Mouse (Mus musculus): ENCODE measurements around the gene Aldh16a1. TPM values are rescaled to one million over a fixed set of nuclear protein-coding genes. Genes with fewer than 3 reads are reported as not detected.
"Not testable (repeated sequence)": the region's sequence is repeated elsewhere in the genome, so short reads cannot be mapped to it uniquely, and the experiment has no call there.

Aldh16a1 gene
- polyA plus RNA-seq, 1 experiment from 2014 or later, result 30.3 TPM

DNA sequence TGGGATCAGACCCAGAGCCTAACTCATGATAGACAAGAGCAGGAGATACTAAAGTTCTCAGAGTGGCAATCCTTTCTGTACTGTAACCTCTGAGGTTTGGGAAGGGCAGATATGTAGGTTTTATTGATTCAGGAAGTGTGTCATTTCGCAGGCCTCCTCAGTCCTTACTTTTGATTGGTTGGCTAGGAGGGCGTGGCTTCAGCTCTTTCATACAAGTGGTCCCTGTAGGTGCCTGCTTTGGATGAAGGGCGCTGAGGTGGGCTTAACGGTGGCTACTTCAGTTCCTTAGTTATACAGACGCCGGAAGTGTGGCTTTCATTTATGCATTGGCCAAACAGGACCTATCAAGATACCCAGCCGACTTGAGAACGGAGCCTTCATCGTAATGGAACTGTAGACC, 1.2 kb upstream of the Aldh16a1 start:
- Histone ChIP-seq H3K4me3 (replicated peaks) (no peak overlapping the region), H3K9me3 (replicated peaks) (no peaks in the 10 kb centered on the region), H3K9ac (no peak overlapping the region; the same call in 1 of the 2 replicates), H3K4me1 (replicated peaks) (peaks cover 28% of the 10 kb centered on the region), H3K27me3 (no peaks in the 10 kb centered on the region), H3K36me3 (peaks cover 22% of the 10 kb centered on the region), H3K27ac (peak overlapping the region; percentile 84; the same call in 1 of the 2 replicates), H3K4me2 (no peak overlapping the region)
- ATAC-seq (ENCODE audit: low read depth) (no peak), DNase-seq (no peak)
- 74% methylated on average over 9 of the region's 9 CpGs for WGBS (ENCODE audit: insufficient replicate concordance)

DNA sequence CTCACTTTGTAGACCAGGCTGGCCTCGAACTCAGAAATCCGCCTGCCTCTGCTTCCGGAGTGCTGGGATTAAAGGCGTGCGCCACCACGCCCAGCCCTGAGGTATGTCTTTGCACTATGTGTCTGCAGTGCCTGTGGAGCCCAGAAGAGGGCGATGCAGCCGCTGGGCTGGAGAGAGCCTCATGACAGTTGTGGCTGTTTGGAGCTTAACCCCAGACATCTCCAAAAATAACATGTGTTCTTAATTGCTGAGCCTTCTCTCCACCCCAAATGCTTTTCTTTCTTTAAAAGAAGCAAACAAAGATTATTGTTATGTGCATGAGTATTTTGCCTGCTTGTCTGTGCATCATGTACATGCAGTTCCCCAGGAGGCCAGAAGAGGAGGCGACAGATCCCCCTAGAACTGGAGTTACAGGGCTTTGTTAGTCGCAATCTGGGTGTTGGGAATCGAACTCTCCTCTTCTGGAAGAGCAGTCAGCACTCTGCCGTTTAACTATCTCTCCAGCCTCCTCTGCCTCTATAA, 670 bp upstream of the Aldh16a1 start:
- WGBS (ENCODE audit: insufficient replicate concordance), result 63% methylated on average over 12 of the region's 12 CpGs
- Histone ChIP-seq H3K4me1 (replicated peaks) (peaks cover 33% of the 10 kb centered on the region), H3K27me3 (no peaks in the 10 kb centered on the region), H3K4me3 (replicated peaks) (peak overlapping the region; percentile 70), H3K9ac (peak overlapping the region; percentile 82; the same call in 1 of the 2 replicates), H3K9me3 (replicated peaks) (no peaks in the 10 kb centered on the region), H3K4me2 (peak overlapping the region; percentile 85), H3K27ac (peak overlapping the region; percentile 84), H3K36me3 (peaks cover 17% of the 10 kb centered on the region)
- DNase-seq, result peak; percentile 67
- ATAC-seq (ENCODE audit: low read depth), result peak; percentile 6

DNA sequence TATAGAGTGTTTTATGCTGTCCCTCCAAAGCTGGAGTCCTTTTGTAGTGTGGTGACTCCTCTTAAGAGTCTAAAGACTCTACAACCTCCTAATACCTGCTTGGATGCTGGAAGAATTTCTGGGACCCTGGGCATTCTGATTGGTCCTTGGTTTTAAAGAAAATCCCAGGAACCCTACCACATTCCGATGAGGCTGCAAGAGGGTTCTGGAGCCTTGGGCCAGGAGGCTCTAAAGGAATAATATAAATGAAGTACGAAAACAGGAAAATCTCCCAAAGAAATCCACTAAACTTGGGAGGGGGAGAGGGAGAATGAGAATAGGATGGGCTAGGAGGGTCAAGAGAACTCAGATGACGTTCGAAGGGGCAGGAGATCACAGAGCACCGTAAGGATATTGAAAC, 798 bp downstream of the Aldh16a1 start:
- Histone ChIP-seq H3K27ac (peak overlapping the region; percentile 84), H3K9me3 (replicated peaks) (no peaks in the 10 kb centered on the region), H3K9ac (peak overlapping the region; percentile 82), H3K4me1 (replicated peaks) (peaks cover 40% of the 10 kb centered on the region), H3K4me2 (peak overlapping the region; percentile 85), H3K4me3 (replicated peaks) (peak overlapping the region; percentile 70), H3K27me3 (no peaks in the 10 kb centered on the region), H3K36me3 (peaks cover 7% of the 10 kb centered on the region)
- no peak for ATAC-seq (ENCODE audit: low read depth)
- WGBS (ENCODE audit: insufficient replicate concordance), result 4% methylated on average over 5 of the region's 5 CpGs
- DNase-seq, result no peak

DNA sequence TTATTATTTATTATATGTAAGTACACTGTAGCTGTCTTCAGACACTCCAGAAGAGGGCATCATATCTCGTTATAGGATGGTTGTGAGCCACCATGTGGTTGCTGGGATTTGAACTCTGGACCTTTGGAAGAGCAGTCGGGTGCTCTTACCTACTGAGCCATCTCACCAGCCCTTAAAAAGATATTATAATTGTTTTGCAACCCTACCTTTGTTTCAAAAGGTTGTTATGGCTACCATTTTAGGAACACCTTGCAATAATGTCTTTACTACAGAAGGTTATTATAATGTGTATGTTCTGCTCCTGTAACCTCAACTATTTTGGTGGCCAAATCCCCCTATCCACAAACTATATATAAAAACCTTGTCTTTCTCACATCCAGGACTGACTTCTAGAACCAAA, 1.3 kb downstream of the Aldh16a1 start:
- not testable (repeated sequence) for ATAC-seq (ENCODE audit: low read depth)

DNA sequence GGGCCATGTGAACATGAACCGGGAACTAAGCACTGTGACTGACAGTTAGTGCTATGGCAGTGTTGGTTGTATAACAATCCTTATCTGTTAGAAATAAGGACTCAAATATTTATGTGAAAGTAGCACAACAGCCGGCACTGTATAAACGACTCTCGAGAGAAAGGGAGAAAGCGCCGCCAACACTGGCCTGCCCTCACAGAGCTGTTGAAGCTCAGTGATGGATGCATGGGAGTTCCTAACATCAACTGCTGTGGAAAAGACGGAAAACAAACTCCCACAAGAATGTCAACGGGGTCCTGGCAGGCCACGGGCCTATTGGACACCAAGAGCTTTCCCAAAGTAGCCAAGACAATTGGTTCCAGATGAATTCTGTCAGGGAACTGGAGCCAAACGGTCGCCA, 3.1 kb downstream of the Aldh16a1 start:
- Histone ChIP-seq H3K27ac (no peak overlapping the region), H3K9ac (no peak overlapping the region), H3K9me3 (replicated peaks) (no peaks in the 10 kb centered on the region), H3K4me2 (no peak overlapping the region), H3K27me3 (no peaks in the 10 kb centered on the region), H3K4me1 (replicated peaks) (peaks cover 51% of the 10 kb centered on the region), H3K4me3 (replicated peaks) (no peak overlapping the region), H3K36me3 (peaks cover 15% of the 10 kb centered on the region)
- DNase-seq (no peak), ATAC-seq (ENCODE audit: low read depth) (no peak)
- WGBS (ENCODE audit: insufficient replicate concordance), result 65% methylated on average over 11 of the region's 11 CpGs

More for the DNA sequence above, 1.3 kb downstream of the Aldh16a1 start:
- not testable (repeated sequence) for H3K27ac ChIP-seq; H3K9ac ChIP-seq; DNase-seq; H3K4me3 ChIP-seq (replicated peaks); H3K9me3 ChIP-seq (replicated peaks); H3K27me3 ChIP-seq
- 71% methylated on average over 2 of the region's 2 CpGs for WGBS (ENCODE audit: insufficient replicate concordance)
- H3K4me2 ChIP-seq, result peak overlapping the region; percentile 85
- H3K36me3 ChIP-seq, result peaks cover 10% of the 10 kb centered on the region
- peaks cover 45% of the 10 kb centered on the region for H3K4me1 ChIP-seq (replicated peaks)

DNA sequence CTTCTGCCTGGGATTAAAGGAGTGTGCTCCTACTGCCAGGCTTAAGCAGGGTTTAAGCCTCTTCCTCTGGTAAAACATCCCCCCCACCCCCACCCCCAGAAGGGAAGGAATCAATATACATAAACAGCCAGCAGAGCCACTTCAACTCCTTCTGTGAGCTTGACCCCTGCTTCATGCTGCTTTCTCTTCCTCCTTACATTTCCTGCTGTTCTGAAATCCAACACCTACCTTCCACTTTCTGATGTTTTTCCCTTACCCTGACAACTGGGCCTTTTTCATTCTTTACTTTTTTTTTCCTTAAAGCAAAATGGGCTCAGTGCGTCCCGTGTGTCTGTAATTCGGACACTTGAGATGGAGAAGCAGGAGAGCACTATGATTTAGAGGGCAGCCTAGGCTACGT, 4.1 kb downstream of the Aldh16a1 start:
- H3K4me3 ChIP-seq (replicated peaks), result no peak overlapping the region
- ATAC-seq (ENCODE audit: low read depth) (no peak), DNase-seq (no peak)
- peaks cover 25% of the 10 kb centered on the region for H3K36me3 ChIP-seq
- no peak overlapping the region for H3K4me2 ChIP-seq
- peaks cover 47% of the 10 kb centered on the region for H3K4me1 ChIP-seq (replicated peaks)
- H3K27ac ChIP-seq, result no peak overlapping the region
- H3K9ac ChIP-seq, result no peak overlapping the region; the same call in 1 of the 2 replicates
- H3K27me3 ChIP-seq, result no peaks in the 10 kb centered on the region
- no peaks in the 10 kb centered on the region for H3K9me3 ChIP-seq (replicated peaks)
- 74% methylated on average over 4 of the region's 4 CpGs for WGBS (ENCODE audit: insufficient replicate concordance)

DNA sequence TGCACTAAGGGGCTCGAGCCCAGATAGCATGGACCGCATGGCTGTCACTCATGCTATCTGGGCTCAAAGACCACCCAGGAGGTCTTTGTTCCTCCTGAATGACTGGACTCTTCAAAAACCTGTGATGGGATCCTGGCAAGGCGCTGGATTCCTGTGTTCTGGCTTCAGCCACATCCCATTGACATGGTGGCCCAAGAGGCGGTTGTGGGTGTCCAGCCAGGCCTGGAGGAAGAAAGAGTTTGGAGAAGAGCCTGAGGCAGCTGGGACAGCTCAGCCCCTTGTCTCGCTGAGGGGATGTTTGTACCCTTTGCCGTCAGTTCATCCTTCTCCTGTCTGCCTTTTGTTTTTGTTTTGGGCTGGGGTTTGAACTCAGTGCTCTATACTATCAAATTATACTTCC, 4.8 kb downstream of the Aldh16a1 start:
- 75% methylated on average over 6 of the region's 6 CpGs for WGBS (ENCODE audit: insufficient replicate concordance)
- H3K4me2 ChIP-seq, result no peak overlapping the region
- H3K36me3 ChIP-seq, result peaks cover 32% of the 10 kb centered on the region
- no peak overlapping the region for H3K9ac ChIP-seq
- H3K27ac ChIP-seq, result no peak overlapping the region
- H3K4me1 ChIP-seq (replicated peaks), result peaks cover 40% of the 10 kb centered on the region
- H3K4me3 ChIP-seq (replicated peaks), result no peak overlapping the region
- no peaks in the 10 kb centered on the region for H3K9me3 ChIP-seq (replicated peaks)
- DNase-seq, result no peak
- ATAC-seq (ENCODE audit: low read depth), result no peak
- no peaks in the 10 kb centered on the region for H3K27me3 ChIP-seq

DNA sequence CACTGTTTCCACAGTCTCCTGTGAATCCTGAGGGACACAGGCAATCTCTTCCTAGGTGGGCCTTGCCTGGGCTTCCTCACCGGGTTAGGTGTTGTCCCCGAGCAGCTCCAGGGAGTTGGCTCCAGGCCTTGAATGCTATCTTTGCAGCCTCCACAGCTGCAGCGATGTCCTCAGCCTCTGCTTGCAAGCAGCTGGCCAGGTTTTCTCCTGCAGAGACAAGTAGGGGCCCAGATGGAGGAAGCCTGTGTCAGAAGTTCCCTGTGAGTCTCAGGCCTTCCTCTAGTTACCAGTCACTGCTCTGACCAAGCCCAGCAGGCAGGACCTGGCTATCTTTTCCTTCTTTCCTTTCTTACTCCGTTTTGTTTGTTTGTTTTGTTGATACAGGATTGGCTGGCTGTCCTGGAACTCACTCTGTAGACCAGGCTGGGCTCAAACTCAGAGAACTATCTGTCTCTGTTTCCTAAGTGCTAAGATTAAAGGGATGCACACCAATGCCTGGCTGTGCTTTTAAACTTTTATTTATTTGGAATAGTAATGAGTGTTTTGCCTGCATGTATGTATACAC, 5.8 kb downstream of the Aldh16a1 start:
- ATAC-seq (ENCODE audit: low read depth) (no peak), DNase-seq (no peak)
- Histone ChIP-seq H3K4me1 (replicated peaks) (peaks cover 37% of the 10 kb centered on the region), H3K4me3 (replicated peaks) (no peak overlapping the region), H3K9ac (no peak overlapping the region), H3K9me3 (replicated peaks) (no peaks in the 10 kb centered on the region), H3K27ac (no peak overlapping the region; the same call in 1 of the 2 replicates), H3K27me3 (no peaks in the 10 kb centered on the region), H3K4me2 (no peak overlapping the region), H3K36me3 (peaks cover 42% of the 10 kb centered on the region)
- WGBS (ENCODE audit: insufficient replicate concordance), result 61% methylated on average over 4 of the region's 4 CpGs

DNA sequence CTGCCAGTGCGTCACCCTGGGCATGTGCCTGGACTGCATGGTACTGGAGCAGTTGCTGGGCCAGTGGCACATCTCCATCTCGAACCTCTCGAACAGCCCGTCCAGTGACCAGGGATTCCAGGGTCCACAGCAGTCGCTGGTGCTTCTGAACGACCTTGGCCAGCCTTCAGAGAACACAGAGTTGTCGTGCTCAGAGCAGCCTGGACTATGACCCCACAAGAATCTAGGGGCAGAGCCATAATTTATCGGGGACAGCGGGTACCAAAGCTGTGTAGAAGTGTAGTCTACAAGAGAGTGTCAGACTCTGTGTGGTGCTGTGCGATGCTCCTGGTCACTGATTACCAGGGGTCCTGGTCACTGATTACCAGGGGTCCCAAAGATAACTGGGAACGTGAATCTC, 6.5 kb downstream of the Aldh16a1 start:
- H3K27me3 ChIP-seq, result no peaks in the 10 kb centered on the region
- no peak overlapping the region for H3K4me3 ChIP-seq (replicated peaks)
- peaks cover 48% of the 10 kb centered on the region for H3K36me3 ChIP-seq
- no peak overlapping the region for H3K9ac ChIP-seq
- H3K9me3 ChIP-seq (replicated peaks), result no peaks in the 10 kb centered on the region
- ATAC-seq (ENCODE audit: low read depth), result peak; percentile 33; the same call in 1 of the 2 replicates
- H3K27ac ChIP-seq, result no peak overlapping the region
- DNase-seq, result no peak
- WGBS (ENCODE audit: insufficient replicate concordance), result 80% methylated on average over 11 of the region's 11 CpGs
- no peak overlapping the region for H3K4me2 ChIP-seq
- peaks cover 32% of the 10 kb centered on the region for H3K4me1 ChIP-seq (replicated peaks)

DNA sequence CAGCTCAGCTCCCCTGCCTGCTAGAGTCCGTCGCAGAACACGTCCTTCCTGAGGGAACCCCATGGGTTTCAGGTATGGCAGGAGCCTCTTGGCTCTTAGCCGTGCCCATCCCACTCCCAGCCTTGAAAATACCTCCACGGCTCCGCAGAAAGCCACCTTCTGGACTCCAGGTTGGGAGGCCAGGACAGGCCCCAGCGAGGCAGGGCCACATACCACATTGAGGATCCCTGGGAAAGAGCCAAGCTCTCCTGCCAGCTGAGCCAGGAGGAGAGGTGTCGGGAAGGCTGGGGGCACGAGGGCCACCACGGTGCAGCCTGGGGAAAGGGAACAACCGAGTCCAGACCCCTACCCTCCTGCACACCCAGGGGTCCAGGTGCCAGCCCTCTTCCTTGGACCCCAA, 7.1 kb downstream of the Aldh16a1 start:
- peaks cover 32% of the 10 kb centered on the region for H3K4me1 ChIP-seq (replicated peaks)
- no peak overlapping the region for H3K4me2 ChIP-seq
- H3K4me3 ChIP-seq (replicated peaks), result no peak overlapping the region
- ATAC-seq (ENCODE audit: low read depth) (no peak), DNase-seq (no peak)
- H3K27me3 ChIP-seq, result no peaks in the 10 kb centered on the region
- H3K36me3 ChIP-seq, result peaks cover 53% of the 10 kb centered on the region
- H3K9me3 ChIP-seq (replicated peaks), result no peaks in the 10 kb centered on the region
- H3K9ac ChIP-seq, result no peak overlapping the region
- no peak overlapping the region for H3K27ac ChIP-seq
- WGBS (ENCODE audit: insufficient replicate concordance), result 80% methylated on average over 11 of the region's 11 CpGs

DNA sequence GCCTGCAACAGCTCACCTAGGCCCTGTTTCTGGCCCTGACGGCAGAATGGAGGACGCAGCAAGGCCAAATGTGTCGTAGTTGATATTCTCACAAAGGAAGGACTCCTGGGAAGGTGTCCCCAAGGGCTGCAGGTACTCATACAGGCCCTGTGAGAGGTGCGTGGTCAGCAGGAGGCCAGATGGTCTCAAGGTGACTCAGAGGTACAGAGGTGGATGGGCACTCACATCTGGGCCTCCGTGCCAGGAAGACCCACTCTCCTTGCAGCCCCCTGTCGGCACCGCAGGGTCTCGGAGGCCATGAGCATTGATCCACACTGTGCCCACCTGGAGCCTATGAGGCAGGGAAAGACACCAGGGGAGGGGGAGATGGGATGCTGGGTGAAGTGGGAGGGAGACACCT, 8.9 kb downstream of the Aldh16a1 start:
- H3K36me3 ChIP-seq, result peaks cover 60% of the 10 kb centered on the region
- no peak overlapping the region for H3K4me2 ChIP-seq
- peaks cover 22% of the 10 kb centered on the region for H3K4me1 ChIP-seq (replicated peaks)
- H3K9ac ChIP-seq, result no peak overlapping the region
- no peak overlapping the region for H3K4me3 ChIP-seq (replicated peaks)
- ATAC-seq (ENCODE audit: low read depth) (no peak), DNase-seq (no peak)
- H3K27ac ChIP-seq, result no peak overlapping the region
- no peaks in the 10 kb centered on the region for H3K9me3 ChIP-seq (replicated peaks)
- H3K27me3 ChIP-seq, result no peaks in the 10 kb centered on the region
- 85% methylated on average over 8 of the region's 8 CpGs for WGBS (ENCODE audit: insufficient replicate concordance)
